Mouse (Mus musculus) lung, adult 2 months (tissue): ENCODE data around the gene Gm156.

Experiments used
- CTCF ChIP-seq: fragments of 200-500 bp; IDR thresholded peaks from 2 replicates; pipeline ENCODE4 v1.5.1; 2011; ENCODE audit warnings: mild to moderate bottlenecking, low read length, control low read depth; ENCODE audit not compliant: insufficient read depth
- POLR2A ChIP-seq: fragments of 200-500 bp; IDR thresholded peaks from 2 replicates; pipeline ENCODE4 v1.6.1; 2011; ENCODE audit warnings: low read depth, mild to moderate bottlenecking, control low read depth, low read length, borderline replicate concordance; ENCODE audit errors: extremely low read depth

GRCm38 (mm10) chr6:129721390-129721789, 62.7 kb downstream of the Gm156 start:
- TF ChIP-seq CTCF (no peak), POLR2A (no peak)
